Mouse (Mus musculus) midbrain, embryonic 11.5 days (tissue): ENCODE data around the gene Tram1l1. TPM values are rescaled to one million over a fixed set of nuclear protein-coding genes. Genes with fewer than 3 reads are reported as not detected.

ENCODE experiments used
- ATAC-seq: fragments of 200-750 bp; cut with Nextera tagmentation; 2 replicates; pipeline ENCODE4 v1.8.0; 2017; ENCODE audit warnings: moderate TSS enrichment, moderate library complexity; ENCODE audit not compliant: low FRiP score
- DNase-seq: peaks from one replicate; pipeline ENCODE4 v3.0.0; 2015; ENCODE audit warnings: low spot score; ENCODE audit errors: missing footprints
- H3K27ac ChIP-seq: fragments of 300-500 bp; sonication (generic); 2 replicates; pipeline ENCODE4 v1.5.1; 2014; ENCODE audit warnings: low read depth, low read length
- H3K27me3 ChIP-seq: fragments of 300-500 bp; sonication (generic); 2 replicates; pipeline ENCODE4 v1.6.1; 2014; ENCODE audit warnings: mild to moderate bottlenecking, low read length, moderate library complexity, mixed read lengths; ENCODE audit not compliant: control insufficient read depth, insufficient read depth
- H3K36me3 ChIP-seq: fragments of 300-500 bp; sonication (generic); 2 replicates; pipeline ENCODE4 v1.6.1; 2014; ENCODE audit warnings: mild to moderate bottlenecking, low read length, moderate library complexity, mixed read lengths; ENCODE audit not compliant: control insufficient read depth, insufficient read depth
- H3K4me1 ChIP-seq: fragments of 300-500 bp; sonication (generic); 2 replicates; pipeline ENCODE4 v1.6.1; 2014; ENCODE audit warnings: low read length; ENCODE audit not compliant: control insufficient read depth, insufficient read depth
- H3K4me2 ChIP-seq: fragments of 300-500 bp; sonication (generic); 2 replicates; pipeline ENCODE4 v1.6.1; 2014; ENCODE audit warnings: mild to moderate bottlenecking, moderate library complexity
- H3K4me3 ChIP-seq: fragments of 300-500 bp; sonication (generic); 2 replicates; pipeline ENCODE4 v1.5.1; 2014; ENCODE audit warnings: low read depth, low read length
- H3K9ac ChIP-seq: fragments of 300-500 bp; sonication (generic); 2 replicates; pipeline ENCODE4 v1.6.1; 2014; ENCODE audit warnings: low read length
- H3K9me3 ChIP-seq: fragments of 300-500 bp; sonication (generic); 2 replicates; pipeline ENCODE4 v1.6.1; 2016; ENCODE audit warnings: low read length; ENCODE audit not compliant: control insufficient read depth
- WGBS: fragments of 180-500 bp; shearing (Covaris S2); extraction: QIAGEN DNeasy Blood & Tissue Kit; methylation state at CpG from one replicate; pipeline ENCODE4 v1.1.7; 2014; 5-methylcytosine and 5-hydroxymethylcytosine counted together
- polyA plus RNA-seq: library from polyadenylated mRNA; unstranded; fragments of >200 nt; fragmentation: Nextera tagmentation; extraction: Ambion mirVana; gene quantifications from 2 replicates; pipeline ENCODE4 v1.2.1, GENCODE M21; 2014

Gene Tram1l1
- polyA plus RNA-seq, 1 experiment from 2014 or later = 28.5 TPM

DNA sequence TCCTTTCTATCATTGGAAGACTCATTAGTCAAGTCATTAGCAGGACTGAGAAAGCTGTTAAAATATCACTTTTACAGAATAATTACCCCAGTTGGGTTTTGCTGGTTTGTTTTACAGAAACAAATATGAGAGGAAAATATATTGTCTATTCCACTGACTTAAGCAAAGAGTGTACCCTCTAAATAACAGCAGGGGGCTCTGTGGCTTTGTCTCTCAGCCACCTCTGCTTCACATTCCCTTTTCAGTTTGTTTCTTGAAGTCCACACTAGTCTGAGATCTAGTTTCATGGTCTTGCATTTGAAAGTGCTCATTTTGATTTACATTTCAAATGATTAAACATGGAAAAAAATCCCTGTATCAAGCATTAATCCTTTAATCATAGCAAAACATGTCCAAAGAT, 25.8 kb downstream of the Tram1l1 start:
- Histone ChIP-seq H3K9ac (no peak overlapping the region), H3K4me1 (no peaks in the 10 kb centered on the region), H3K4me2 (no peak overlapping the region), H3K27ac (no peak overlapping the region), H3K27me3 (no peaks in the 10 kb centered on the region), H3K36me3 (no peaks in the 10 kb centered on the region), H3K9me3 (no peaks in the 10 kb centered on the region), H3K4me3 (no peak overlapping the region)
- DNase-seq (no peak), ATAC-seq (no peak)

DNA sequence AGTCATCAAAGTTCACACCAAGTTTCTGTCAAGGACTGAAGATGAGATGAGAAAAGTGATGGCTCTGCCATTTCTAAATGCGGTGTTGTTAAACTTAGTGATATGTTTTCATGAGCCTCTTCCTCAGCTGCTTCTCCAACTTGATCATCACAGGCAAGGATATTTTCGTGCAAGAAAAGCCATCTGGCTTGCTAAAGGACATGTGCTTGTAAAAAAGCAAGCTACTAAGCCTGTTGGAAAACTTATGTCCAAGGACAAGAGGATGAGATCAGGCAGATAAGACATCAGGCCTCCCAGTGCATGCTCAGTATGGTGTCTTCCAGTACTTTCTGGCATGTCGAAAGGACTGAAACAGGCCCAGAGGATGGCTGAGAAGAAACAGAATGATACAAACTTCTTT, 36.9 kb downstream of the Tram1l1 start:
- H3K27ac ChIP-seq = no peak overlapping the region
- no peaks in the 10 kb centered on the region for H3K9me3 ChIP-seq
- 92% methylated on average over 3 of the region's 3 CpGs for WGBS
- H3K4me3 ChIP-seq = no peak overlapping the region
- no peak overlapping the region for H3K9ac ChIP-seq
- no peak overlapping the region for H3K4me2 ChIP-seq
- no peaks in the 10 kb centered on the region for H3K27me3 ChIP-seq
- no peaks in the 10 kb centered on the region for H3K4me1 ChIP-seq
- ATAC-seq = no peak
- DNase-seq = no peak
- no peaks in the 10 kb centered on the region for H3K36me3 ChIP-seq

DNA sequence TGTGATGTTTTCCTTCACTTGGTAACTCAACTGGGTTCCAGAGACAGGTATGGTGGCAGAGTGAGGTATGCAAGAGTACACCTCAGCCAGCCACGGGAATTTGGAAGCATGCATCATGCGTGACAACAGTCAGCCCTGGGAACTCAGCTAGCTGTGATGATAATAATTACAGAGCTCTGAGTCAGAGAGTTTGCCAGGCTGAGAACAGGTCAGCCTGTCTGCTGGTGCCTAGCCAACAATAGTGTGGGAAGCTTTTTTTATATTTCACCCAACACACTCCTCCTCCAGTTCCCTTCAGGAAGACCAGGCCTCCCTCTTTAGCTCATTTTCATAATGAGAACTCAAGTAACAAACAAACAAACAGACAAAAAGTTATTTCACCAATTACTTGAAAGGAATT, 51.4 kb downstream of the Tram1l1 start:
- no peaks in the 10 kb centered on the region for H3K36me3 ChIP-seq
- H3K27ac ChIP-seq = no peak overlapping the region
- H3K4me2 ChIP-seq = no peak overlapping the region
- DNase-seq (no peak), ATAC-seq (no peak)
- no peaks in the 10 kb centered on the region for H3K27me3 ChIP-seq
- no peak overlapping the region for H3K9ac ChIP-seq
- H3K9me3 ChIP-seq = no peaks in the 10 kb centered on the region
- 87% methylated on average over 2 of the region's 2 CpGs for WGBS
- H3K4me3 ChIP-seq = no peak overlapping the region
- no peaks in the 10 kb centered on the region for H3K4me1 ChIP-seq

Other genes with a start within 250 kb of the Tram1l1 start
- gene 1700006A11Rik, start 105.2 kb downstream of the Tram1l1 start, polyA plus RNA-seq = not detected in 2 replicates